Mouse (Mus musculus): ENCODE results near the gene 1700037H04Rik.

DNA sequence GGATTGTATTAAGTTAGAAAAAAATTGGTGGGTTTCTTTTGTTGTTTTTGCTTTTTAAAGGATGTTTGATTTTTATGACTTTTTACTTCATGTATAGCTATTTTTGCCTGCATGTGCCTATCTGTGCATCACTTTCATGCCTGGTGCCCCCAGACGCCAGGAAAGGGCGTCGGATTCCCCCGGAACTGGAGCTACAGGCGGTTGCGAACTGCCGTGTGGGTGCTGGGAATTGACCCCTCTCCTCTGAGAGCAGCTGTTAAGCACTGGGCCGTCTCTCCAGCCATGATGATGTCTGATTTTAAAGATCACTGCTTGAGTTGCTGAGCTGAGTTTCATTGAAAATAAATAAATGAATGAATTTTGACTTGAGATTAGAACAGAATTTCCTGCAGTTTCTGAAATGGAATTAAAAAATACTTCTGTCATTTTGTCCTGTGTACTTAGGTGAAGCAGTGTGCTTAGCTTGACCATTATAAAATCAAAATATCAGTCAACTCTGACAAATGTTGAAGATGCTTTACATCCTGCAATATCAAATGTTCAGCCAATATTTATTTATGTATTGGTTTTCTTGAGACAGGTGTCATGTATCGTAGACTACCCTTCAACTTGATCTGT, 26.8 kb downstream of the 1700037H04Rik start, which contains the start of gene Gm11037:
- no peak for TF ChIP-seq POLR2A (IDR thresholded peaks at IDR 0.05; ENCODE audit: borderline replicate concordance, low read depth, low read length)
- no peak for TF ChIP-seq CTCF (IDR thresholded peaks at IDR 0.05; ENCODE audit: low read depth, low read length)
